Mouse (Mus musculus) ovary, postnatal 36 days (tissue): ENCODE data around the gene Tcf15.

Source experiments
- DNase-seq: peaks from one replicate; pipeline ENCODE4 v3.0.0; 2022; ENCODE audit warnings: low spot score, mixed read lengths

The Tcf15 gene

GRCm38 (mm10) chr2:152174861-152175260 is 31.5 kb downstream of the Tcf15 start:
- DNase-seq, result no peak

- no peak for DNase-seq
Measured at GRCm38 (mm10) chr2:152176659-152177058, 33.3 kb downstream of the Tcf15 start.

GRCm38 (mm10) chr2:152177162-152177805 is 33.9 kb downstream of the Tcf15 start:
- DNase-seq, result no peak

GRCm38 (mm10) chr2:152177806-152178170 is 34.4 kb downstream of the Tcf15 start:
- no peak for DNase-seq

- no peak for DNase-seq
Measured at GRCm38 (mm10) chr2:152178345-152178744, 35.0 kb downstream of the Tcf15 start.

GRCm38 (mm10) chr2:152179301-152179700 is 35.9 kb downstream of the Tcf15 start:
- DNase-seq, result no peak

- peak; percentile 66 for DNase-seq
Measured at GRCm38 (mm10) chr2:152180323-152180722, 37.0 kb downstream of the Tcf15 start.

GRCm38 (mm10) chr2:152187132-152187531 is 43.8 kb downstream of the Tcf15 start:
- no peak for DNase-seq

- DNase-seq, result no peak
Measured at GRCm38 (mm10) chr2:152189213-152189612, 45.9 kb downstream of the Tcf15 start.

- DNase-seq, result no peak
Measured at GRCm38 (mm10) chr2:152189640-152190039, 46.3 kb downstream of the Tcf15 start.

- DNase-seq, result no peak
Measured at GRCm38 (mm10) chr2:152190161-152190560, 46.8 kb downstream of the Tcf15 start.

GRCm38 (mm10) chr2:152192591-152193345 is 49.4 kb downstream of the Tcf15 start:
- DNase-seq, result no peak

- no peak for DNase-seq
Measured at GRCm38 (mm10) chr2:152193346-152193710, 50.0 kb downstream of the Tcf15 start.

- DNase-seq, result no peak
Measured at GRCm38 (mm10) chr2:152194586-152194985, 51.2 kb downstream of the Tcf15 start.

GRCm38 (mm10) chr2:152196896-152197295 is 53.5 kb downstream of the Tcf15 start:
- DNase-seq, result no peak

- DNase-seq, result peak; percentile 34
Measured at GRCm38 (mm10) chr2:152197301-152197712, 53.9 kb downstream of the Tcf15 start.
